Mouse (Mus musculus) CH12.LX (cell line): ENCODE data around the gene Gpr108. TPM values are rescaled to one million over a fixed set of nuclear protein-coding genes. Genes with fewer than 3 reads are reported as not detected.
A peak's percentile ranks its signal among the peaks of the same experiment; 100 is the strongest.

ENCODE experiments used
- DNase-seq: peaks from one replicate; pipeline ENCODE4 v3.0.0-alpha.2; 2013; ENCODE audit errors: extremely low read depth
- H3K27ac ChIP-seq: 2 replicates; pipeline ENCODE4 v1.5.1; 2012; ENCODE audit warnings: low read depth, mild to moderate bottlenecking, control low read depth, moderate library complexity; ENCODE audit not compliant: insufficient read depth
- H3K27me3 ChIP-seq: replicated peaks from 2 replicates; pipeline ENCODE3; 2012; ENCODE audit warnings: inconsistent platforms
- H3K36me3 ChIP-seq, 2 experiments: replicated peaks in 1 of 2; 2 replicates each; pipeline versions ENCODE3 to v1.6.1; 2012; ENCODE audit warnings: inconsistent platforms in 1 of 2, low read length in 1 of 2, mild to moderate bottlenecking in 1 of 2, mixed read lengths in 1 of 2, moderate library complexity in 1 of 2; ENCODE audit not compliant: control insufficient read depth in 1 of 2, insufficient read depth in 1 of 2
- H3K4me1 ChIP-seq, 2 experiments: 2 replicates each; pipeline ENCODE4 v1.6.1; 2012; ENCODE audit warnings: inconsistent platforms in 1 of 2, moderate library complexity in 1 of 2; ENCODE audit not compliant: insufficient read depth in 2 of 2, control insufficient read depth in 1 of 2
- H3K4me2 ChIP-seq: 2 replicates; pipeline ENCODE4 v1.6.1; 2012; ENCODE audit warnings: low read depth, mild to moderate bottlenecking, control low read depth; ENCODE audit not compliant: poor library complexity, insufficient read depth, severe bottlenecking
- H3K4me3 ChIP-seq, 3 experiments: fragments of 150-350 bp in 1 of 3; sonication (generic) in 1 of 3; replicated peaks in 1 of 3; 2 replicates each; pipeline versions ENCODE3 to v1.5.1; 2011 to 2012; ENCODE audit warnings: low read depth in 2 of 3, low read length in 2 of 3, mild to moderate bottlenecking in 2 of 3, moderate library complexity in 2 of 3, control low read depth in 1 of 3, improper control_type of control experiment in 1 of 3, inconsistent platforms in 1 of 3, mixed read lengths in 1 of 3; ENCODE audit not compliant: poor library complexity in 1 of 3
- H3K79me2 ChIP-seq: replicated peaks from 2 replicates; pipeline ENCODE4 v1.6.1; 2012; ENCODE audit warnings: mild to moderate bottlenecking, moderate library complexity; ENCODE audit not compliant: control insufficient read depth, poor library complexity, insufficient read depth, severe bottlenecking; ENCODE audit errors: extremely low read depth
- H3K9ac ChIP-seq: 2 replicates; pipeline ENCODE4 v1.6.1; 2012; ENCODE audit warnings: low read depth, mild to moderate bottlenecking, control low read depth, moderate library complexity; ENCODE audit not compliant: insufficient read depth
- H3K9me3 ChIP-seq: replicated peaks from 2 replicates; pipeline ENCODE3; 2012; ENCODE audit warnings: low read length, inconsistent platforms, mixed read lengths
- BHLHE40 ChIP-seq: IDR thresholded peaks from 2 replicates; pipeline ENCODE4 v1.6.1; 2011; ENCODE audit warnings: mild to moderate bottlenecking, low read depth, low read length, improper control_type of control experiment
- CHD2 ChIP-seq: IDR thresholded peaks from 2 replicates; pipeline ENCODE4 v1.6.1; 2011; ENCODE audit warnings: low read length, improper control_type of control experiment
- CTCF ChIP-seq, 2 experiments: IDR thresholded peaks in 1 of 2; conservative IDR thresholded peaks in 1 of 2; 2 replicates each; pipeline ENCODE4 v1.5.1; 2011 to 2012; ENCODE audit warnings: low read depth in 2 of 2, low read length in 2 of 2, improper control_type of control experiment in 1 of 2, inconsistent platforms in 1 of 2, mild to moderate bottlenecking in 1 of 2, moderate library complexity in 1 of 2
- E2F4 ChIP-seq: IDR thresholded peaks from 2 replicates; pipeline ENCODE4 v1.6.1; 2011; ENCODE audit warnings: low read depth, low read length, improper control_type of control experiment; ENCODE audit not compliant: insufficient replicate concordance
- ELF1 ChIP-seq: IDR thresholded peaks from 2 replicates; pipeline ENCODE4 v1.6.1; 2014; ENCODE audit warnings: low read depth, mild to moderate bottlenecking, inconsistent platforms, low read length, improper control_type of control experiment
- ETS1 ChIP-seq: conservative IDR thresholded peaks from 2 replicates; pipeline ENCODE4 v1.6.1; 2012; ENCODE audit warnings: low read depth, mild to moderate bottlenecking, inconsistent platforms, low read length, improper control_type of control experiment, moderate library complexity
- HCFC1 ChIP-seq: IDR thresholded peaks from 2 replicates; pipeline ENCODE4 v1.6.1; 2012; ENCODE audit warnings: low read depth, mild to moderate bottlenecking, inconsistent platforms, low read length, improper control_type of control experiment
- IRF4 ChIP-seq: IDR thresholded peaks from 2 replicates; pipeline ENCODE4 v1.6.1; 2014; ENCODE audit warnings: low read depth, mild to moderate bottlenecking, inconsistent platforms, low read length, improper control_type of control experiment
- JUN ChIP-seq: IDR thresholded peaks from 2 replicates; pipeline ENCODE4 v1.6.1; 2011; ENCODE audit warnings: low read depth, mild to moderate bottlenecking, low read length, improper control_type of control experiment, moderate library complexity; ENCODE audit not compliant: insufficient read depth
- KAT2A ChIP-seq: IDR thresholded peaks from 2 replicates; pipeline ENCODE4 v1.6.1; 2012; ENCODE audit warnings: low read length, improper control_type of control experiment, inconsistent platforms; ENCODE audit not compliant: insufficient replicate concordance
- MAFK ChIP-seq: IDR thresholded peaks from 2 replicates; pipeline ENCODE4 v1.6.1; 2011; ENCODE audit warnings: low read length, improper control_type of control experiment; ENCODE audit not compliant: insufficient replicate concordance
- MAX ChIP-seq: IDR thresholded peaks from 2 replicates; pipeline ENCODE4 v1.6.1; 2011; ENCODE audit warnings: low read length, improper control_type of control experiment
- MAZ ChIP-seq: IDR thresholded peaks from 2 replicates; pipeline ENCODE4 v1.6.1; 2012; ENCODE audit warnings: low read depth, mild to moderate bottlenecking, inconsistent platforms, low read length, improper control_type of control experiment, moderate library complexity
- MXI1 ChIP-seq: IDR thresholded peaks from 2 replicates; pipeline ENCODE4 v1.6.1; 2011; ENCODE audit warnings: mild to moderate bottlenecking, low read depth, low read length, improper control_type of control experiment
- MYC ChIP-seq: IDR thresholded peaks from 2 replicates; pipeline ENCODE4 v1.6.1; 2011; ENCODE audit warnings: low read depth, mild to moderate bottlenecking, improper control_type of control experiment, low read length
- NELFE ChIP-seq: IDR thresholded peaks from 2 replicates; pipeline ENCODE4 v1.6.1; 2011; ENCODE audit warnings: low read depth, low read length, improper control_type of control experiment
- NRF1 ChIP-seq: IDR thresholded peaks from 2 replicates; pipeline ENCODE4 v1.6.1; 2014; ENCODE audit warnings: low read depth, mild to moderate bottlenecking, inconsistent platforms, low read length, improper control_type of control experiment, moderate library complexity
- PAX5 ChIP-seq: IDR thresholded peaks from 2 replicates; pipeline ENCODE4 v1.6.1; 2012; ENCODE audit warnings: low read length, inconsistent platforms, mixed read lengths
- POLR2A ChIP-seq: IDR thresholded peaks from 2 replicates; pipeline ENCODE4 v1.6.1; 2011; ENCODE audit warnings: low read depth, mild to moderate bottlenecking, improper control_type of control experiment, low read length
- POLR2AphosphoS2 ChIP-seq: IDR thresholded peaks from 2 replicates; pipeline ENCODE4 v1.6.1; 2011; ENCODE audit warnings: low read depth, low read length, improper control_type of control experiment
- RCOR1 ChIP-seq: conservative IDR thresholded peaks from 2 replicates; pipeline ENCODE4 v1.6.1; 2012; ENCODE audit warnings: low read depth, mild to moderate bottlenecking, inconsistent platforms, low read length, improper control_type of control experiment
- SIN3A ChIP-seq: IDR thresholded peaks from 2 replicates; pipeline ENCODE4 v1.6.1; 2012; ENCODE audit warnings: low read length, improper control_type of control experiment, inconsistent platforms
- SMC3 ChIP-seq: IDR thresholded peaks from 2 replicates; pipeline ENCODE4 v1.6.1; 2011; ENCODE audit warnings: low read depth, low read length, improper control_type of control experiment
- TBP ChIP-seq: conservative IDR thresholded peaks from 2 replicates; pipeline ENCODE4 v1.6.1; 2011; ENCODE audit warnings: low read depth, low read length, improper control_type of control experiment
- TCF12 ChIP-seq: IDR thresholded peaks from 2 replicates; pipeline ENCODE4 v1.6.1; 2014; ENCODE audit warnings: low read depth, mild to moderate bottlenecking, inconsistent platforms, low read length, improper control_type of control experiment
- UBTF ChIP-seq: IDR thresholded peaks from 2 replicates; pipeline ENCODE4 v1.6.1; 2012; ENCODE audit warnings: low read depth, mild to moderate bottlenecking, inconsistent platforms, low read length, improper control_type of control experiment, moderate library complexity
- USF1 ChIP-seq: IDR thresholded peaks from 2 replicates; pipeline ENCODE4 v1.6.1; 2014; ENCODE audit warnings: low read depth, mild to moderate bottlenecking, inconsistent platforms, low read length, improper control_type of control experiment
- ZKSCAN1 ChIP-seq: IDR thresholded peaks from 2 replicates; pipeline ENCODE4 v1.6.1; 2012; ENCODE audit warnings: low read depth, inconsistent platforms, low read length, improper control_type of control experiment, borderline replicate concordance
- ZMIZ1 ChIP-seq: IDR thresholded peaks from 2 replicates; pipeline ENCODE4 v1.6.1; 2012; ENCODE audit warnings: low read depth, mild to moderate bottlenecking, inconsistent platforms, low read length, improper control_type of control experiment
- ZNF384 ChIP-seq: IDR thresholded peaks from 2 replicates; pipeline ENCODE4 v1.6.1; 2012; ENCODE audit warnings: low read depth, low read length, improper control_type of control experiment, inconsistent platforms
- dilution Hi-C: fragments of 300-500 bp; cut with MboI; formaldehyde crosslinking; loops from 2 replicates; pipeline ENCODE4 v1.14.3; 2020; ENCODE audit warnings: low sequenced_read_pairs; ENCODE audit not compliant: extremely low pct_unique_long_range_greater_than_20kb, extremely low pct_ligation_motif_present
- in situ Hi-C: fragments of 300-500 bp; cut with MboI; formaldehyde crosslinking; loops from 3 replicates; pipeline ENCODE4 v1.14.3; 2019; ENCODE audit warnings: low sequenced_read_pairs, low pct_ligation_motif_present, low pct_unique_long_range_greater_than_20kb, mixed read lengths
- polyA plus RNA-seq: library from polyadenylated mRNA; unstranded; fragments of >175 nt; gene quantifications from 2 replicates; pipeline ENCODE4 v1.2.1, GENCODE M21; 2012; ENCODE audit warnings: low read depth; ENCODE audit not compliant: insufficient read length
- total RNA-seq, 2 experiments: library from RNA; depleted of rRNA; stranded (reverse); fragments of 300-350 nt in 1 of 2; fragments of >200 nt in 1 of 2; gene quantifications; 2 replicates each; pipeline ENCODE4 v1.2.3; 2012 to 2014

Gpr108 gene
- total and polyA plus RNA-seq, 3 experiments = 20.2 to 32.0 (median 25.0) TPM

GRCm38 (mm10) chr17:57280411-57280810 is 32.2 kb upstream of the Gpr108 start:
- Histone ChIP-seq H3K36me3 (peaks cover 15 to 36% of the 10 kb centered on the region in 2 experiments), H3K27ac (peak overlapping the region; percentile 99), H3K9me3 (no peaks in the 10 kb centered on the region), H3K9ac (peak overlapping the region; percentile 70), H3K4me1 (peaks cover 47 to 76% of the 10 kb centered on the region in 2 experiments), H3K79me2 (peaks cover 53% of the 10 kb centered on the region), H3K4me3 (peak overlapping the region; percentile 40 to 89 (median 83)), H3K4me2 (peak overlapping the region; percentile 76), H3K27me3 (no peaks in the 10 kb centered on the region)
- no peak for DNase-seq
- TF ChIP-seq E2F4 (no peak), RCOR1 (no peak), MAZ (0 out of 2 replicates have a peak, but pooled peaks have one; percentile 56), NELFE (peak; percentile 22; the same call in 1 of the 2 replicates), KAT2A (0 out of 2 replicates have a peak, but pooled peaks have one; percentile 45), MAX (no peak), JUN (no peak), ZNF384 (no peak), ETS1 (peak; percentile 71), IRF4 (peak; percentile 48; the same call in 1 of the 2 replicates), TCF12 (peak; percentile 68; the same call in 1 of the 2 replicates), HCFC1 (0 out of 2 replicates have a peak, but pooled peaks have one; percentile 16), NRF1 (no peak), SIN3A (peak; percentile 68; the same call in 1 of the 2 replicates), ELF1 (peak; percentile 62; the same call in 1 of the 2 replicates)
- in situ Hi-C loops = no loop called here
- dilution Hi-C loops = no loop called here

- DNase-seq = peak; percentile 88
- peaks cover 14 to 34% of the 10 kb centered on the region in 2 experiments for H3K36me3 ChIP-seq
- H3K4me1 ChIP-seq = peaks cover 44 to 75% of the 10 kb centered on the region in 2 experiments
- peak overlapping the region; percentile 99 for H3K27ac ChIP-seq
- H3K9me3 ChIP-seq = no peaks in the 10 kb centered on the region
- H3K79me2 ChIP-seq = peaks cover 47% of the 10 kb centered on the region
- peak overlapping the region; percentile 40 to 89 (median 83) for H3K4me3 ChIP-seq
- in situ Hi-C loops (no loop called here), dilution Hi-C loops (no loop called here)
- H3K4me2 ChIP-seq = peak overlapping the region; percentile 76
- H3K9ac ChIP-seq = peak overlapping the region; percentile 96
- peaks cover 3% of the 10 kb centered on the region for H3K27me3 ChIP-seq
- peak; percentile 84; the same call in 1 of the 2 replicates for TF ChIP-seq POLR2AphosphoS2
- TF ChIP-seq TBP = peak; percentile 50; the same call in 1 of the 2 replicates
- peak; percentile 76; the same call in 1 of the 2 replicates for TF ChIP-seq NELFE
- no peak for TF ChIP-seq SMC3
- no peak for TF ChIP-seq KAT2A
- no peak for TF ChIP-seq JUN
- peak; percentile 68 for TF ChIP-seq ETS1
- TF ChIP-seq E2F4 = no peak
- TF ChIP-seq MXI1 = peak; percentile 91
- TF ChIP-seq MYC = 0 out of 2 replicates have a peak, but pooled peaks have one; percentile 47
- peak; percentile 63; the same call in 1 of the 2 replicates for TF ChIP-seq CHD2
- no peak for TF ChIP-seq USF1
- no peak for TF ChIP-seq ZNF384
- peak; percentile 70 for TF ChIP-seq POLR2A
- TF ChIP-seq IRF4 = peak; percentile 66; the same call in 1 of the 2 replicates
- TF ChIP-seq MAFK = peak; percentile 67; the same call in 1 of the 2 replicates
- no peak for TF ChIP-seq PAX5
- TF ChIP-seq ZMIZ1 = peak; percentile 43; the same call in 1 of the 2 replicates
- TF ChIP-seq CTCF (conservative IDR thresholded peaks at IDR 0.05 in 1 of 2, IDR thresholded peaks at IDR 0.05 in 1 of 2; ENCODE audit: low read depth in 2 of 2, low read length in 2 of 2) = no peak
- no peak for TF ChIP-seq UBTF
- TF ChIP-seq ZKSCAN1 = no peak
- TF ChIP-seq BHLHE40 = peak; percentile 71
- peak; percentile 25; the same call in 1 of the 2 replicates for TF ChIP-seq HCFC1
Measured at GRCm38 (mm10) chr17:57279591-57280224, 31.5 kb upstream of the Gpr108 start.
